Mouse (Mus musculus): ENCODE measurements around the gene Prr5. TPM values are rescaled to one million over a fixed set of nuclear protein-coding genes. Genes with fewer than 3 reads are reported as not detected.

Gene Prr5
- 40.8 and 43.7 TPM in 2 replicates for polyA plus RNA-seq (2014; fragmentation: Nextera tagmentation; extraction: Ambion mirVana)

DNA sequence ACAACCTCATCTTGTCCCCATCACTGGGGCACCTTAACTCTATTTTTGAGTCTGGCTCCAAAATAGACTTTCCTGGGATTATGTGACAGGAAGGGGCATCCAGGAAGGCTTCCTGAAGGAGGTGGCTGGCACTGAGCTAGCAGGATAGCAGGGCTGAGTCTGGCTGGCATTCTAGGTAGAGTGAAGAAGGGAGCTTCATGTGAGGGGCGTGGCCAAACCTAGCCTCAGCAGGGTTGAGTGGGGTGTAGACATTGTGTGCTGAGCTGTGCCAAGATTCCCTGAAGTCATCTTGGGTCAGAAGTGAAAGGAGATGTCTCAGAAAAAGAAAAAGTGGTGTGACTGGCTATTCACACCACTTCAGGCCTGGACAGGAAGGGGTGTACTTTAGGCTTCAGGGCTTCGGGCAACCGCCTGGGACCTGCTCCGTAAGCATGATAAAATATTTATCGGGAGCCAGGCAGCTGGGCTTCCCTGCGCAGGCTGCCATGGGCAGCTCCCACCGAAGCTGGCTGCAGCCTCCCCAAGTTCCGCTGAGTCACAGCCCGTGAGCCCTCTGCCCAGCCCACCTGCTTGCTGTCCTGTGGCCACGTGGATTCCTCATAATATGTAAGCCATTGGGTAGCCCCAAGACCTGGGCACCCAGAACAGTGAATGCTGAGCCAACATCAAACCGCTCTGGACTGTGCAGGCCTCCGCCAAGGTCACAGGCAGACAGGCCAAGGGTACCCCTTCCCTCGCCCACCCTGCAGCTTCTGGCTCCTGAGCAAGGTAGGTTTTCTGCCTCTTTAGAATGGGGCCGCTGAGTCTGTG lies at the start of gene Prr5:
Gene Prr5 (plus strand): TSS at position 683 of the 810 bp plus-strand sequence.
- H3K36me3 ChIP-seq (ENCODE audit: control insufficient read depth, insufficient read depth, low read length): no peaks in the 10 kb centered on the region
- no peak within 1 kb of the TSS for H3K27ac ChIP-seq (ENCODE audit: low read depth)
- H3K9me3 ChIP-seq (ENCODE audit: control insufficient read depth, low read length): no peaks in the 10 kb centered on the region
- no peak within 1 kb of the TSS for H3K9ac ChIP-seq (ENCODE audit: low read length)
- peaks cover 3% of the 10 kb centered on the region; the same call in 1 of the 2 replicates for H3K4me1 ChIP-seq (replicated peaks; ENCODE audit: control insufficient read depth, insufficient read depth, low read length)
- ATAC-seq (replicated peaks; ENCODE audit: low FRiP score, low TSS enrichment, low read depth): no peak
- H3K4me2 ChIP-seq (ENCODE audit: low read length): no peak within 1 kb of the TSS
- H3K4me3 ChIP-seq (ENCODE audit: low read depth, low read length): no peak within 1 kb of the TSS
- no peak for DNase-seq (ENCODE audit: low spot score)
- H3K27me3 ChIP-seq (replicated peaks; ENCODE audit: control insufficient read depth, insufficient read depth, low read length): no peaks in the 10 kb centered on the region
- 57% methylated on average over 14 of the region's 14 CpGs for WGBS

GRCm38 (mm10) chr15:84620028-84620427 lies 49.4 kb upstream of the Prr5 start:
- ATAC-seq (replicated peaks; ENCODE audit: low FRiP score, low TSS enrichment, low read depth) (no peak), DNase-seq (ENCODE audit: low spot score) (no peak)
- Histone ChIP-seq H3K27ac (ENCODE audit: low read depth) (no peak overlapping the region), H3K4me3 (ENCODE audit: low read depth, low read length) (no peak overlapping the region), H3K9me3 (ENCODE audit: control insufficient read depth, low read length) (no peaks in the 10 kb centered on the region), H3K36me3 (ENCODE audit: control insufficient read depth, insufficient read depth, low read length) (no peaks in the 10 kb centered on the region), H3K4me2 (ENCODE audit: low read length) (no peak overlapping the region), H3K27me3 (replicated peaks; ENCODE audit: control insufficient read depth, insufficient read depth, low read length) (no peaks in the 10 kb centered on the region), H3K9ac (ENCODE audit: low read length) (no peak overlapping the region), H3K4me1 (replicated peaks; ENCODE audit: control insufficient read depth, insufficient read depth, low read length) (no peaks in the 10 kb centered on the region)
- WGBS: 75% methylated on average over 3 of the region's 3 CpGs

GRCm38 (mm10) chr15:84621722-84622428 lies 47.5 kb upstream of the Prr5 start:
- no peak for ATAC-seq (replicated peaks; ENCODE audit: low FRiP score, low TSS enrichment, low read depth)

GRCm38 (mm10) chr15:84624870-84625269 lies 44.5 kb upstream of the Prr5 start:
- H3K27me3 ChIP-seq (replicated peaks; ENCODE audit: control insufficient read depth, insufficient read depth, low read length): no peaks in the 10 kb centered on the region
- 55% methylated on average over 9 of the region's 9 CpGs for WGBS
- ATAC-seq (replicated peaks; ENCODE audit: low FRiP score, low TSS enrichment, low read depth): no peak

More at GRCm38 (mm10) chr15:84621722-84622428, 47.5 kb upstream of the Prr5 start:
- Histone ChIP-seq H3K4me3 (ENCODE audit: low read depth, low read length) (no peak overlapping the region), H3K27me3 (replicated peaks; ENCODE audit: control insufficient read depth, insufficient read depth, low read length) (no peaks in the 10 kb centered on the region), H3K4me1 (replicated peaks; ENCODE audit: control insufficient read depth, insufficient read depth, low read length) (peaks cover 13% of the 10 kb centered on the region), H3K27ac (ENCODE audit: low read depth) (no peak overlapping the region), H3K9ac (ENCODE audit: low read length) (no peak overlapping the region), H3K9me3 (ENCODE audit: control insufficient read depth, low read length) (no peaks in the 10 kb centered on the region), H3K36me3 (ENCODE audit: control insufficient read depth, insufficient read depth, low read length) (no peaks in the 10 kb centered on the region), H3K4me2 (ENCODE audit: low read length) (no peak overlapping the region)
- no peak for DNase-seq (ENCODE audit: low spot score)
- 43% methylated on average over 14 of the region's 14 CpGs for WGBS

GRCm38 (mm10) chr15:84625712-84626414 lies 43.6 kb upstream of the Prr5 start:
- DNase-seq (ENCODE audit: low spot score): no peak
- H3K27ac ChIP-seq (ENCODE audit: low read depth): peak overlapping the region; percentile 38; the same call in 1 of the 2 replicates
- H3K27me3 ChIP-seq (replicated peaks; ENCODE audit: control insufficient read depth, insufficient read depth, low read length): no peaks in the 10 kb centered on the region
- 49% methylated on average over 6 of the region's 6 CpGs for WGBS
- H3K4me1 ChIP-seq (replicated peaks; ENCODE audit: control insufficient read depth, insufficient read depth, low read length): peaks cover 13% of the 10 kb centered on the region
- H3K9me3 ChIP-seq (ENCODE audit: control insufficient read depth, low read length): no peaks in the 10 kb centered on the region
- H3K4me3 ChIP-seq (ENCODE audit: low read depth, low read length): no peak overlapping the region
- peak; percentile 60; the same call in 1 of the 2 replicates for ATAC-seq (replicated peaks; ENCODE audit: low FRiP score, low TSS enrichment, low read depth)
- no peaks in the 10 kb centered on the region for H3K36me3 ChIP-seq (ENCODE audit: control insufficient read depth, insufficient read depth, low read length)
- no peak overlapping the region for H3K9ac ChIP-seq (ENCODE audit: low read length)
- H3K4me2 ChIP-seq (ENCODE audit: low read length): no peak overlapping the region

More at GRCm38 (mm10) chr15:84624870-84625269, 44.5 kb upstream of the Prr5 start:
- H3K27ac ChIP-seq (ENCODE audit: low read depth): no peak overlapping the region
- no peaks in the 10 kb centered on the region for H3K9me3 ChIP-seq (ENCODE audit: control insufficient read depth, low read length)
- no peak overlapping the region for H3K9ac ChIP-seq (ENCODE audit: low read length)
- no peak for DNase-seq (ENCODE audit: low spot score)
- H3K4me1 ChIP-seq (replicated peaks; ENCODE audit: control insufficient read depth, insufficient read depth, low read length): peaks cover 13% of the 10 kb centered on the region
- no peaks in the 10 kb centered on the region for H3K36me3 ChIP-seq (ENCODE audit: control insufficient read depth, insufficient read depth, low read length)
- H3K4me3 ChIP-seq (ENCODE audit: low read depth, low read length): no peak overlapping the region
- no peak overlapping the region for H3K4me2 ChIP-seq (ENCODE audit: low read length)

- Histone ChIP-seq H3K4me1 (replicated peaks; ENCODE audit: control insufficient read depth, insufficient read depth, low read length) (peaks cover 13% of the 10 kb centered on the region), H3K4me3 (ENCODE audit: low read depth, low read length) (no peak overlapping the region), H3K27me3 (replicated peaks; ENCODE audit: control insufficient read depth, insufficient read depth, low read length) (no peaks in the 10 kb centered on the region), H3K36me3 (ENCODE audit: control insufficient read depth, insufficient read depth, low read length) (no peaks in the 10 kb centered on the region), H3K9ac (ENCODE audit: low read length) (no peak overlapping the region), H3K27ac (ENCODE audit: low read depth) (no peak overlapping the region), H3K4me2 (ENCODE audit: low read length) (no peak overlapping the region), H3K9me3 (ENCODE audit: control insufficient read depth, low read length) (no peaks in the 10 kb centered on the region)
- no peak for DNase-seq (ENCODE audit: low spot score)
- no peak for ATAC-seq (replicated peaks; ENCODE audit: low FRiP score, low TSS enrichment, low read depth)
- 79% methylated on average over 5 of the region's 5 CpGs for WGBS
Measured at GRCm38 (mm10) chr15:84627308-84627707, 42.1 kb upstream of the Prr5 start.

GRCm38 (mm10) chr15:84629680-84630079 lies 39.7 kb upstream of the Prr5 start:
- ATAC-seq (replicated peaks; ENCODE audit: low FRiP score, low TSS enrichment, low read depth): no peak; the same call in 1 of the 2 replicates
- Histone ChIP-seq H3K4me1 (replicated peaks; ENCODE audit: control insufficient read depth, insufficient read depth, low read length) (peaks cover 13% of the 10 kb centered on the region), H3K9ac (ENCODE audit: low read length) (no peak overlapping the region), H3K27me3 (replicated peaks; ENCODE audit: control insufficient read depth, insufficient read depth, low read length) (no peaks in the 10 kb centered on the region), H3K27ac (ENCODE audit: low read depth) (no peak overlapping the region), H3K4me2 (ENCODE audit: low read length) (no peak overlapping the region), H3K36me3 (ENCODE audit: control insufficient read depth, insufficient read depth, low read length) (no peaks in the 10 kb centered on the region), H3K4me3 (ENCODE audit: low read depth, low read length) (no peak overlapping the region), H3K9me3 (ENCODE audit: control insufficient read depth, low read length) (no peaks in the 10 kb centered on the region)
- peak; percentile 85 for DNase-seq (ENCODE audit: low spot score)
- WGBS: 15% methylated on average over 3 of the region's 3 CpGs

GRCm38 (mm10) chr15:84631560-84631959 lies 37.9 kb upstream of the Prr5 start:
- Histone ChIP-seq H3K4me1 (replicated peaks; ENCODE audit: control insufficient read depth, insufficient read depth, low read length) (no peaks in the 10 kb centered on the region), H3K36me3 (ENCODE audit: control insufficient read depth, insufficient read depth, low read length) (no peaks in the 10 kb centered on the region), H3K9me3 (ENCODE audit: control insufficient read depth, low read length) (no peaks in the 10 kb centered on the region), H3K4me2 (ENCODE audit: low read length) (no peak overlapping the region), H3K27me3 (replicated peaks; ENCODE audit: control insufficient read depth, insufficient read depth, low read length) (no peaks in the 10 kb centered on the region), H3K27ac (ENCODE audit: low read depth) (no peak overlapping the region), H3K4me3 (ENCODE audit: low read depth, low read length) (no peak overlapping the region), H3K9ac (ENCODE audit: low read length) (no peak overlapping the region)
- peak; percentile 92 for DNase-seq (ENCODE audit: low spot score)
- 2% methylated on average over 7 of the region's 7 CpGs for WGBS
- peak; percentile 63 for ATAC-seq (replicated peaks; ENCODE audit: low FRiP score, low TSS enrichment, low read depth)

All from intestine, embryonic 14.5 days (tissue).